Mouse (Mus musculus) right cerebral cortex, postnatal 36 days (tissue): Measurements from ENCODE around the gene Btbd17.

Source experiments
- DNase-seq, 2 experiments: peaks; one replicate each; pipeline ENCODE4 v3.0.0; 2022; ENCODE audit warnings: low spot score in 2 of 2, mixed read lengths in 1 of 2

Gene Btbd17

GRCm38 (mm10) chr11:114795848-114796322, at the start of gene Btbd17:
TSS of gene Btbd17 (minus strand) at chr11:114795945.
- peak; percentile 45 to 48 for DNase-seq

- DNase-seq: no peak
These were observed 48.9 kb upstream of the Btbd17 start for GRCm38 (mm10) chr11:114844464-114845220.

- DNase-seq: no peak
These were observed 48.2 kb upstream of the Btbd17 start for GRCm38 (mm10) chr11:114843818-114844463.

GRCm38 (mm10) chr11:114833166-114833565, 37.4 kb upstream of the Btbd17 start:
- no peak for DNase-seq

GRCm38 (mm10) chr11:114830433-114830773, 34.7 kb upstream of the Btbd17 start:
- no peak for DNase-seq

- no peak for DNase-seq
These were observed 34.0 kb upstream of the Btbd17 start for GRCm38 (mm10) chr11:114829499-114830432.

GRCm38 (mm10) chr11:114826686-114827085, 30.9 kb upstream of the Btbd17 start:
- no peak for DNase-seq

GRCm38 (mm10) chr11:114823199-114823725, 27.5 kb upstream of the Btbd17 start:
- no peak for DNase-seq

- DNase-seq: peak; percentile 88 to 90
These were observed 27.0 kb upstream of the Btbd17 start for GRCm38 (mm10) chr11:114822727-114823126.

GRCm38 (mm10) chr11:114821325-114821724, 25.6 kb upstream of the Btbd17 start:
- no peak for DNase-seq

- DNase-seq: no peak
These were observed 24.7 kb upstream of the Btbd17 start for GRCm38 (mm10) chr11:114820444-114820843.

- no peak for DNase-seq
These were observed 23.4 kb upstream of the Btbd17 start for GRCm38 (mm10) chr11:114819110-114819509.

GRCm38 (mm10) chr11:114818185-114818584, 22.4 kb upstream of the Btbd17 start:
- no peak for DNase-seq

GRCm38 (mm10) chr11:114816934-114817333, 21.2 kb upstream of the Btbd17 start:
- DNase-seq: no peak

GRCm38 (mm10) chr11:114814873-114815592, 19.3 kb upstream of the Btbd17 start:
- DNase-seq: no peak

GRCm38 (mm10) chr11:114812731-114813240, 17.0 kb upstream of the Btbd17 start:
- DNase-seq: peak; percentile 72 to 80

- DNase-seq: no peak
These were observed 14.6 kb upstream of the Btbd17 start for GRCm38 (mm10) chr11:114810344-114810743.

- no peak for DNase-seq
These were observed 13.6 kb upstream of the Btbd17 start for GRCm38 (mm10) chr11:114809371-114809770.

GRCm38 (mm10) chr11:114807686-114808427, 12.1 kb upstream of the Btbd17 start:
- DNase-seq: no peak

GRCm38 (mm10) chr11:114807025-114807424, 11.3 kb upstream of the Btbd17 start:
- DNase-seq: no peak
